Mouse (Mus musculus): ENCODE measurements around the gene Ttyh1. TPM values are rescaled to one million over a fixed set of nuclear protein-coding genes. Genes with fewer than 3 reads are reported as not detected.
A peak's percentile ranks its signal among the peaks of the same experiment; 100 is the strongest.

The Ttyh1 gene
- polyA plus RNA-seq, 2 experiments = 1.9 to 4.8 TPM

DNA sequence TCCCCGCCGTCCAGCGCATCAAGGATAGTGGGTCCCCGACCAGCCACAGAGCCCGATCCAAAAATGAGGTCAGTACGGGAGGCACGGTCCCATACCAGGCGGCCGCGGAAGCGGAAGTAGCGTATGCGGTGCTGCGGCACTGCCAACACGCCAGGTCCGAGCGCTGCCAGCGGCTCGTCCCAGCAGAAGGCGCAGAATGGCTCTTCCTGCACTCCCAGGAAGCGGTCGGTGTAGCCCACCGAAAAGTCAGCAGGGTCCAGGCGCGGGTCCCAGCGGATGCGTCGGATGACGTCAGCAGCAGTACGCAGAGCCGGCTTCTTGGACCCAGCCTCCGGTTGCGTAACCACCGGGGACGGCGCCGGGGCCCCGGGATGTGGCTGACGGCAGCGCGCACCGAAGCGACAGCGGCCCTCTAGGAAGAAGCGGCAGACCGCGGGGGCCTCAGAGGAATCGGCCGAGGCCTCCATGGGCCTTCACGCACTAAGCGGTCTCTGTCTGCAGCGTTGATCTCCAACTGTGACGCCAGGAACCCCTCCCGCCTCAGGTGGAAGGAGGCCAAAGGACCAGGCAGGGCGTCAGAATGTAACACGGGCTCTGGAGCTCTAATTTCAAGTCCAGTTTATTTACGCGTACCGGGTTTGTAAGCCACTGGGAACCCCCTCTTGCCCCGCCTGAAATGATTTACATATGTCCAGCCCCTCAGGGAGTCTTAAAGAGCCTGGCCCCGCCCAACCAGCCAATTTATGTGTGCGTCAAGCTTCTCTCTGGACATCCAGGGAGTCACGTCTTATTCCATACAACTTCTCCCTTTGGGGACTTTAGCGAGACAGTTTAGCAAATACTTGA is 30.2 kb downstream of the Ttyh1 start:
- DNase-seq (ENCODE audit: low spot score) (peak; percentile 83), ATAC-seq (ENCODE audit: low FRiP score, low read depth) (peak; percentile 65)
- H3K27me3 ChIP-seq (ENCODE audit: control insufficient read depth, insufficient read depth, low read length) = peaks cover 11% of the 10 kb centered on the region; the same call in 1 of the 2 replicates
- no peak for TF ChIP-seq POLR2A (IDR thresholded peaks at IDR 0.05; ENCODE audit: borderline replicate concordance, extremely low read depth, insufficient read depth, insufficient read length)
- 2% methylated on average over 64 of the region's 64 CpGs for WGBS
- peak overlapping the region; percentile 52 for H3K4me3 ChIP-seq (replicated peaks; ENCODE audit: low read length)
- peak overlapping the region; percentile 86 for H3K27ac ChIP-seq (replicated peaks; ENCODE audit: low read depth, low read length)
- peak overlapping the region; percentile 68 for H3K4me2 ChIP-seq (replicated peaks; ENCODE audit: low read depth, low read length, severe bottlenecking)
- no peaks in the 10 kb centered on the region for H3K9me3 ChIP-seq (ENCODE audit: control insufficient read depth, low read length)
- H3K9ac ChIP-seq (ENCODE audit: low read depth, low read length, severe bottlenecking) = peak overlapping the region; percentile 77
- H3K36me3 ChIP-seq (ENCODE audit: control insufficient read depth, insufficient read depth, low read length) = peaks cover 52% of the 10 kb centered on the region
- H3K4me1 ChIP-seq (ENCODE audit: control insufficient read depth, insufficient read depth, low read length) = peaks cover 18% of the 10 kb centered on the region

DNA sequence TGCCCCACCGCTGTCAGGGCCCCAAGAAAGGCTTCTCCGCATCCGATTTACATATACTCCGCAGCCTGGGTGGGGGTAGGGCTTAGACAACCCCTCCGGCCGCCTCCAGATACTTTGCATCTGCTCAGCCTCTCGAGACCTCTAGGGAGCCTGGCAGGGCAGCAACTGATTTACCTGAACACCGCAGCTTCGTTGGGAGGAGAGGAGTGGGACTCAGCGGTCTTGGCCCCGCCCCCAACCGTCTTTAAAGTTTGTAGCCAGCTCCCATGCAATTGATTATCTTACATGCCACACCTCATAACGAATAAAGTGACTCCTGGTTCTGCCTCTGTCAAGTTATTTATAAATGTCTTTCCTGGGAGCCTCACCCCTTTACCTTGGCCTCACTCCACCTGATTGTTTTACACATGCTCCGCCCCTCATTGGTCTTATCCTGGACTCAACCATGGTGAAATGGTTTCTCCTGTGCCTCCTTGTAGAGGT is 30.9 kb downstream of the Ttyh1 start, which contains the start of gene Leng9:
Gene Leng9 (minus strand): TSS at position 316 of the 483 bp plus-strand sequence.
- 4% methylated on average over 14 of the region's 14 CpGs for WGBS
- ATAC-seq (ENCODE audit: low FRiP score, low read depth) (no peak), DNase-seq (ENCODE audit: low spot score) (no peak)
- H3K9ac ChIP-seq (ENCODE audit: low read depth, low read length, severe bottlenecking) = peak within 1 kb of the TSS; percentile 77
- peaks cover 11% of the 10 kb centered on the region; the same call in 1 of the 2 replicates for H3K27me3 ChIP-seq (ENCODE audit: control insufficient read depth, insufficient read depth, low read length)
- H3K36me3 ChIP-seq (ENCODE audit: control insufficient read depth, insufficient read depth, low read length) = peaks cover 45% of the 10 kb centered on the region
- no peaks in the 10 kb centered on the region for H3K9me3 ChIP-seq (ENCODE audit: control insufficient read depth, low read length)
- peak within 1 kb of the TSS; percentile 86 for H3K27ac ChIP-seq (replicated peaks; ENCODE audit: low read depth, low read length)
- H3K4me3 ChIP-seq (replicated peaks; ENCODE audit: low read length) = peak within 1 kb of the TSS; percentile 52
- peak within 1 kb of the TSS; percentile 68 for H3K4me2 ChIP-seq (replicated peaks; ENCODE audit: low read depth, low read length, severe bottlenecking)
- H3K4me1 ChIP-seq (ENCODE audit: control insufficient read depth, insufficient read depth, low read length) = peaks cover 21% of the 10 kb centered on the region
- no peak for TF ChIP-seq POLR2A (IDR thresholded peaks at IDR 0.05; ENCODE audit: borderline replicate concordance, extremely low read depth, insufficient read depth, insufficient read length)

DNA sequence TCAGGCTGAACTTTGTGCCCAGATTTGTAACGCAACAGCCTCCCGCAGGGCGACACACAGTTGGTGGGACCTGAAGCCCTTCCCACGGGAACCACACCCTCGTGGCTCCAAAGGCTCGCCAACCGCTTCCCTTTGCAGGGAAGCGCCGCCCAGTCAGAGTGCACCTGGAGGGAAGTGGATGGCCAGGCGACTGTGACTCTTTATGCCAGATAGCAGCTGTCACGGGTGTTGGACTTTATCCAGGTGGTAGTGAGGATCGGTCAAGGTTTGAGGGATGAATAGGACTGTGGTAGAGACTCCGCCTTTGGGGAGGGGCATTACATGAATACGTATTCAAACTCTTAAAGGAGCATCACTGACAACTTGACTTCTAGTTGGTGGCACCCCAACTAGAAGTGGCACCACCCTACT is 31.6 kb downstream of the Ttyh1 start:
- Histone ChIP-seq H3K4me2 (replicated peaks; ENCODE audit: low read depth, low read length, severe bottlenecking) (peak overlapping the region; percentile 68; the same call in 1 of the 2 replicates), H3K9ac (ENCODE audit: low read depth, low read length, severe bottlenecking) (no peak overlapping the region), H3K4me1 (ENCODE audit: control insufficient read depth, insufficient read depth, low read length) (peaks cover 21% of the 10 kb centered on the region), H3K36me3 (ENCODE audit: control insufficient read depth, insufficient read depth, low read length) (peaks cover 38% of the 10 kb centered on the region), H3K27ac (replicated peaks; ENCODE audit: low read depth, low read length) (no peak overlapping the region), H3K9me3 (ENCODE audit: control insufficient read depth, low read length) (no peaks in the 10 kb centered on the region), H3K4me3 (replicated peaks; ENCODE audit: low read length) (0 out of 2 replicates have a peak overlapping the region, but pooled peaks have one; percentile 52), H3K27me3 (ENCODE audit: control insufficient read depth, insufficient read depth, low read length) (peaks cover 11% of the 10 kb centered on the region; the same call in 1 of the 2 replicates)
- 17% methylated on average over 14 of the region's 14 CpGs for WGBS
- ATAC-seq (ENCODE audit: low FRiP score, low read depth) (no peak), DNase-seq (ENCODE audit: low spot score) (no peak)
- TF ChIP-seq POLR2A (IDR thresholded peaks at IDR 0.05; ENCODE audit: borderline replicate concordance, extremely low read depth, insufficient read depth, insufficient read length) = no peak

DNA sequence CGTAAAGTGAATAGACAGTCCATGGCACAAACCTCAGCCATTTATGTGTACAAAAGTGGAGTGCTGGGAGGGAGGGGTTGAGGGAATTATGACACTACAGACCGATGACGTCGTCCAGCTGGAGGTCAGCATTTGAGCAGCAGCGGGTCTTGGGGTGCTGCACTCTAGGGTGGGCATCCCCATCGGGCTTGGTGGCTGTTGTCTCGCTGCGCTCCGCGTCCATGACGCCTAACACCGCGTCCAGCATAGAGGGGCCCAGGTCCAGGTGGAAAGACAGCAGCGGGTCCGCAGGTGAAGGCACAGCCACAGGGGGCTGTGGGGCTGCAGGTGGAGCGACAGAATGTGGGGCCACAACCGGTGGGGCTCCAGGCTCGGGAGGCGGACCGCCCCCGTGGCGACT is 32.0 kb downstream of the Ttyh1 start:
- DNase-seq (ENCODE audit: low spot score) (no peak), ATAC-seq (ENCODE audit: low FRiP score, low read depth) (no peak)
- H3K4me2 ChIP-seq (replicated peaks; ENCODE audit: low read depth, low read length, severe bottlenecking) = no peak overlapping the region
- no peaks in the 10 kb centered on the region for H3K9me3 ChIP-seq (ENCODE audit: control insufficient read depth, low read length)
- H3K27ac ChIP-seq (replicated peaks; ENCODE audit: low read depth, low read length) = no peak overlapping the region
- no peak overlapping the region for H3K9ac ChIP-seq (ENCODE audit: low read depth, low read length, severe bottlenecking)
- peaks cover 34% of the 10 kb centered on the region for H3K36me3 ChIP-seq (ENCODE audit: control insufficient read depth, insufficient read depth, low read length)
- WGBS = 33% methylated on average over 17 of the region's 22 CpGs
- H3K4me3 ChIP-seq (replicated peaks; ENCODE audit: low read length) = no peak overlapping the region
- H3K4me1 ChIP-seq (ENCODE audit: control insufficient read depth, insufficient read depth, low read length) = peaks cover 21% of the 10 kb centered on the region
- no peak for TF ChIP-seq POLR2A (IDR thresholded peaks at IDR 0.05; ENCODE audit: borderline replicate concordance, extremely low read depth, insufficient read depth, insufficient read length)
- H3K27me3 ChIP-seq (ENCODE audit: control insufficient read depth, insufficient read depth, low read length) = peaks cover 11% of the 10 kb centered on the region; the same call in 1 of the 2 replicates

DNA sequence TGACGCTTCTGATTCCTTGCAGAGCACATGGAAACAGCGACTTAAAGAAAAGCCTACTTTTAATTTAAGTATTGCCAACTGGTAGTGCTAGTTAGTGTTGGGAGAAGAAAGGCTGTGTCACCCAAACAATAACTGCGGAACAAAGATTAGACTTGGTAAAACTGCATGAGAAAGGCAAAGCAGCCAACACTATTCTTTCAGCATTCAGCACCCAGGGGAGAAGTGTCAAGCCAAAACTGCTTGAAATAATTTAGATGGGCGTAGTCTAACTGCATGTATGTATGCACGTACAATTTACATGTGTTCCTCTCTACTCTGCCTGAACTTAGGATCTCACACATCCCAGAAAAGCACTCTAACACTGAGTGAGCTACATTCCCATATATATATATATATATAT is 35.1 kb downstream of the Ttyh1 start:
- no peak overlapping the region; the same call in 1 of the 2 replicates for H3K27ac ChIP-seq (replicated peaks; ENCODE audit: low read depth, low read length)
- ATAC-seq (ENCODE audit: low FRiP score, low read depth) = no peak
- no peaks in the 10 kb centered on the region for H3K9me3 ChIP-seq (ENCODE audit: control insufficient read depth, low read length)
- no peak overlapping the region for H3K9ac ChIP-seq (ENCODE audit: low read depth, low read length, severe bottlenecking)
- TF ChIP-seq POLR2A (IDR thresholded peaks at IDR 0.05; ENCODE audit: borderline replicate concordance, extremely low read depth, insufficient read depth, insufficient read length) = no peak
- peaks cover 11% of the 10 kb centered on the region for H3K36me3 ChIP-seq (ENCODE audit: control insufficient read depth, insufficient read depth, low read length)
- WGBS = 69% methylated on average over 5 of the region's 5 CpGs
- no peak overlapping the region for H3K4me2 ChIP-seq (replicated peaks; ENCODE audit: low read depth, low read length, severe bottlenecking)
- no peak for DNase-seq (ENCODE audit: low spot score)
- H3K4me3 ChIP-seq (replicated peaks; ENCODE audit: low read length) = no peak overlapping the region
- H3K27me3 ChIP-seq (ENCODE audit: control insufficient read depth, insufficient read depth, low read length) = peaks cover 11% of the 10 kb centered on the region; the same call in 1 of the 2 replicates
- H3K4me1 ChIP-seq (ENCODE audit: control insufficient read depth, insufficient read depth, low read length) = peaks cover 13% of the 10 kb centered on the region

All from limb, embryonic 14.5 days (tissue).